Mouse (Mus musculus) lung, embryonic 14.5 days (tissue): ENCODE measurements at regions not wholly inside any gene's neighbourhood (a gene's known extent, or its start where the extent isn't known, plus 50 kb on each side); places are given as distances from the start of the nearest gene placed in this dataset.
A peak's percentile ranks its signal among the peaks of the same experiment; 100 is the strongest.

Source experiments
- ATAC-seq: fragments of 200-750 bp; cut with Nextera tagmentation; 2 replicates; pipeline ENCODE4 v1.8.0; 2017; ENCODE audit warnings: mild to moderate bottlenecking, moderate TSS enrichment, moderate library complexity; ENCODE audit not compliant: insufficient read depth
- DNase-seq: peaks from one replicate; pipeline ENCODE4 v3.0.0-alpha.2; 2015
- H3K27ac ChIP-seq: fragments of 300-500 bp; sonication (generic); 2 replicates; pipeline ENCODE4 v1.5.1; 2014; ENCODE audit warnings: low read depth, mild to moderate bottlenecking, moderate library complexity
- H3K27me3 ChIP-seq: fragments of 300-500 bp; sonication (generic); 2 replicates; pipeline ENCODE4 v1.6.1; 2014; ENCODE audit warnings: low read length, control low read depth; ENCODE audit not compliant: insufficient read depth
- H3K36me3 ChIP-seq: fragments of 300-500 bp; sonication (generic); 2 replicates; pipeline ENCODE4 v1.6.1; 2014; ENCODE audit warnings: control low read depth; ENCODE audit not compliant: insufficient read depth
- H3K4me1 ChIP-seq: fragments of 300-500 bp; sonication (generic); 2 replicates; pipeline ENCODE4 v1.6.1; 2014; ENCODE audit warnings: antibody characterized with exemption, control low read depth; ENCODE audit not compliant: insufficient read depth
- H3K4me2 ChIP-seq: fragments of 300-500 bp; sonication (generic); 2 replicates; pipeline ENCODE4 v1.6.1; 2014; ENCODE audit warnings: mild to moderate bottlenecking
- H3K4me3 ChIP-seq: fragments of 300-500 bp; sonication (generic); 2 replicates; pipeline ENCODE4 v1.5.1; 2014; ENCODE audit warnings: low read depth, low read length
- H3K9ac ChIP-seq: fragments of 300-500 bp; sonication (generic); 2 replicates; pipeline ENCODE4 v1.6.1; 2014
- H3K9me3 ChIP-seq: fragments of 300-500 bp; sonication (generic); 2 replicates; pipeline ENCODE4 v1.6.1; 2016; ENCODE audit warnings: low read depth, low read length, control low read depth
- CTCF ChIP-seq: IDR thresholded peaks from 2 replicates; pipeline ENCODE4 v1.5.1; 2016; ENCODE audit warnings: antibody characterized with exemption, low read depth
- WGBS: fragments of 180-500 bp; shearing (Covaris S2); extraction: QIAGEN DNeasy Blood & Tissue Kit; methylation state at CpG from one replicate; pipeline ENCODE4 v1.1.7; 2014; 5-methylcytosine and 5-hydroxymethylcytosine counted together

DNA sequence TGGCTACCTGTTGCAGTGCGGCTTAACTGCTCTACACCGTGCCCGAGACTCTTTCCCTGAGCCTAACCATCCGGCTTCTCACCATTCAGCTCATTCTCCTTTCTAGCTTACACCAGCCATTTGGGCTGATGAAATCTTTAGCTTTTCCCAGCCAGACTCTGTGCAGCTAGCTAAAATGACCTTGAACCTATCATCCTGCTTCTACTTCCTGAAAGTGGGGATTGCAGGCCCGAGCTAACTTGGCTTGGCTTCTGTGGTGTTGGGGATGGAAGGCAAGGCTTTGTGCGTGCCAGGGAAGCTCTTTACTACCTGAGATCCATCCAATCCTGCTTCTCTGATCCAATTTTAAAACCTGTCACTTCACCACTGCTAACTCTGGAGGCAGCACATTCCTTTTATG lies 128.3 kb downstream of the Kcnrg start:
- Histone ChIP-seq H3K4me3 (no peak overlapping the region), H3K9me3 (no peaks in the 10 kb centered on the region; the same call in 1 of the 2 replicates), H3K27ac (no peak overlapping the region), H3K36me3 (no peaks in the 10 kb centered on the region), H3K27me3 (no peaks in the 10 kb centered on the region), H3K9ac (no peak overlapping the region), H3K4me1 (0 out of 2 replicates have a peak, but pooled peaks cover 4% of the 10 kb centered on the region), H3K4me2 (no peak overlapping the region)
- no peak for DNase-seq
- ATAC-seq = no peak
- WGBS = 74% methylated on average over 6 of the region's 6 CpGs
- TF ChIP-seq CTCF = no peak

DNA sequence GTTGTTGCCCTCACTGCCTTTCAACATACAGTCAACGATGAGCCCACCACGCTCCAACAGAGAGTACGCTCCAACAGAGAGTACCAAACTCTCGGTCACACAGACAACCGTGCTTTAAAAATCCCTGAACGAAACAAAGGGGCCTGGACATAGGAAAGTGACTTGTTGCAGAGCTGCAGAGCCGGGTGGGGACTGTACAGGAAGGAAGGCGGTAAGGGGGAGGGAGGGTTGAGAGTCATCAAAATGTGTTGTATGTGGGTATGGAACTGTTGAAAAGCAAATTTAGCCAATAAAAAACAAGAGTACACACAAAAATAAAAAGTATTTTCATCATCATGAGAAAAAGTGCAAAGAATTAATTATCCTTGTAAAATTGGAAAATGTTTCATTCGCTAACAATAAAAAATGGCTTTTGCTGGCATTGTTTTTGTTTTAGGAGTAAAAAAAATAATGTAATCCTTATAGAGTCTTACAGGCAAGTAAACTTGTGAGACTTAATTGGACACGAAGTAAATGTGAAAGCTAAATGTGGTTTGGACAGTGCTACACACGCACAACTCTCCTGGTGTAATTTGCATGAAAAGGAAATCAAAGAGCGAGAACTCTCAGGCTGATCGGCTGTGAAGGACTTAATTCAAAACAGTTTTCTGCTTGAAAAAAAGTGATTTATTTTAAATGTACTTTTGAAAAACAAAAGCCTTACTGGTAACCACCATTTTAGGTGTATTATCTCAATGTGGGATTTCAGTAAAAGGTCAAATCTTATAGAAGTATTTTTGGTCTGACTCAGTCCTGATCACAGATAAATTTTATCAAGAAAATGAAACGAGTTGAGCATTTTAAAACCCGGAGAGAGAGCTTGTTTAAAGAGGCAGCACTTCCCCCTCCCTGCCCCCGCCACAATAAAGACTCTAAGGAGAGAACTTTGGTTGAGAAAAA lies 129.4 kb downstream of the Kcnrg start:
- Histone ChIP-seq H3K27me3 (no peaks in the 10 kb centered on the region), H3K9ac (no peak overlapping the region), H3K9me3 (no peaks in the 10 kb centered on the region; the same call in 1 of the 2 replicates), H3K4me2 (no peak overlapping the region), H3K4me1 (0 out of 2 replicates have a peak, but pooled peaks cover 4% of the 10 kb centered on the region), H3K36me3 (no peaks in the 10 kb centered on the region), H3K4me3 (no peak overlapping the region), H3K27ac (peak overlapping the region; percentile 58; the same call in 1 of the 2 replicates)
- DNase-seq (peak; percentile 37), ATAC-seq (no peak)
- WGBS = 42% methylated on average over 16 of the region's 16 CpGs
- TF ChIP-seq CTCF = no peak

DNA sequence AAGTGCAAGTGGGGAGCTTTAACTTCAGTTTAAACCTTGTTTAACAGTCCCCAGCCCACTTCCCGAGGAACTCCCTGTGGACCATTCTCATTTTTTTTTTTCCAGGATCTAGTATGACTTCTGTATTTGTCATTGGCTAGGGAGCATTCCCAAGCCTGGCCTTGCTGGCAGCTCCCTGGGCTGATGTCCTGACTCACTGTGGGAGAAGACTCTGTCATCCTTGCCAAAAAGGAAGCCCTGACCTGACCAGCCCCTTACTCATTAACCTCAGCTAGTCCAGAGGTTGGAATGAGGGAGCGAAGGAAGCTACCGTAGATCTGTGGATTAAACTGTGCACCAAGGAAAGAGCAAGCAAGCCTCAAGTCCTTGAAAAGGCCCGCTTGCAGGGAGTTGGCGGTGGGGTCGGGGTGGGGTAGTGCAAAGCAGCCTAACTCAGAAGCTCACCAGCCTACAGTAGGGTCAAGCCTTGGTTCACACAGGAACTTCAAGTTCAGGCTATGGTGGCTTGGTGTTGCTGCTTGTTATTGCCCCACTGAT lies 130.3 kb downstream of the Kcnrg start:
- H3K27ac ChIP-seq = 0 out of 2 replicates have a peak overlapping the region, but pooled peaks have one; percentile 58
- H3K4me1 ChIP-seq = 0 out of 2 replicates have a peak, but pooled peaks cover 4% of the 10 kb centered on the region
- no peaks in the 10 kb centered on the region; the same call in 1 of the 2 replicates for H3K9me3 ChIP-seq
- no peak for ATAC-seq
- no peak overlapping the region for H3K4me3 ChIP-seq
- H3K36me3 ChIP-seq = no peaks in the 10 kb centered on the region
- no peak overlapping the region for H3K9ac ChIP-seq
- H3K27me3 ChIP-seq = no peaks in the 10 kb centered on the region
- H3K4me2 ChIP-seq = no peak overlapping the region
- 65% methylated on average over 6 of the region's 6 CpGs for WGBS
- peak; percentile 8 for DNase-seq
- TF ChIP-seq CTCF = no peak

DNA sequence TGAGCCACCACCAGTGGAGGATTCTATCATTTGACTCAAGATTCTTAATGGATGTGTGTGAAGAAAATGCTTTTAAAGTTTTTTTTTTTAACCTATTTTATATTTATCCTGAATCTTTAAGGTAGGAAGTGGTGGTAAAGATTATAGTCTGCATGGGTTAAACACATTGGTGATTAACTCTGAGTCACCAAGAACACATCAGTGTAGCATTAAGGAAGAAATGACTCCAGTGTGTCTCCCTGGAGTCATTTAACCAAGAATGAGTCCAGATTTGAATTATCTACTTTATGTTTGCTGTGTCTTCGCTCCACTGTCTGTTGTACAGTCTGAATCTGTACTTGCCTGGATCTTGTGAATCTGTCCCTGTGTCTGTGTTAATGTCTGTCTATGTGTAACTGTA lies 132.2 kb downstream of the Kcnrg start:
- H3K27ac ChIP-seq = no peak overlapping the region
- 95% methylated on average over 1 of the region's 1 CpGs for WGBS
- H3K9me3 ChIP-seq = no peaks in the 10 kb centered on the region; the same call in 1 of the 2 replicates
- no peaks in the 10 kb centered on the region for H3K36me3 ChIP-seq
- H3K9ac ChIP-seq = no peak overlapping the region
- H3K4me2 ChIP-seq = no peak overlapping the region
- ATAC-seq = no peak
- no peak for TF ChIP-seq CTCF
- H3K4me1 ChIP-seq = 0 out of 2 replicates have a peak, but pooled peaks cover 4% of the 10 kb centered on the region
- H3K27me3 ChIP-seq = no peaks in the 10 kb centered on the region
- no peak for DNase-seq
- no peak overlapping the region for H3K4me3 ChIP-seq

DNA sequence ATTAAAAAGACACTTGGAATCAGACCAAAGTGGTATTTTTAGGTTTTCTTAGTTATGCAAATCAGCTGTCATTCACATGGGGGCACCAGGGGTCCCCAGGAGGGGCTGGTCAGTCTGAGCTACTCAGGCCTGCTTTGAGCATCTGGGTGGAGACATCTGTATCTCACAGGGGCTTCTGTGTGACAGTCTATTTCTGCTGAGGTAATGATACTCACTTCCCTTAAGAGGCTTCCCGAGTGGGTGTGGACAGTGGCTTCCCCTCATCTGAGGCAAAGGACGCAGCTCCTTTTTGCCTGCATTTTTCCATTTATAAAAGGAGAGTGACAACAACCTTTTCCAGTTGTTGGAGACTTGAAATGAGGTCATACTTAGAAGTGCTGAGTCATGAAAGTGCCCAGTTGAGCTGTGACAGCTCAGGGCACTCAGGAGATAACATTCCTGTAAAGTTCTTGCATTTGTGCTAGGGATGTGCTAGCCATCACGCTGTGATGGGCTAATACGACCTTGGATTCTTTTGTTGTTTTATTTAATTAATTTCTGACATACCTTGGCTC lies 136.7 kb downstream of the Kcnrg start:
- Histone ChIP-seq H3K9me3 (no peaks in the 10 kb centered on the region; the same call in 1 of the 2 replicates), H3K36me3 (no peaks in the 10 kb centered on the region), H3K27ac (no peak overlapping the region), H3K9ac (no peak overlapping the region), H3K4me3 (no peak overlapping the region), H3K4me2 (no peak overlapping the region), H3K27me3 (no peaks in the 10 kb centered on the region), H3K4me1 (no peaks in the 10 kb centered on the region)
- 31% methylated on average over 4 of the region's 4 CpGs for WGBS
- ATAC-seq = no peak
- no peak for DNase-seq
- no peak for TF ChIP-seq CTCF

DNA sequence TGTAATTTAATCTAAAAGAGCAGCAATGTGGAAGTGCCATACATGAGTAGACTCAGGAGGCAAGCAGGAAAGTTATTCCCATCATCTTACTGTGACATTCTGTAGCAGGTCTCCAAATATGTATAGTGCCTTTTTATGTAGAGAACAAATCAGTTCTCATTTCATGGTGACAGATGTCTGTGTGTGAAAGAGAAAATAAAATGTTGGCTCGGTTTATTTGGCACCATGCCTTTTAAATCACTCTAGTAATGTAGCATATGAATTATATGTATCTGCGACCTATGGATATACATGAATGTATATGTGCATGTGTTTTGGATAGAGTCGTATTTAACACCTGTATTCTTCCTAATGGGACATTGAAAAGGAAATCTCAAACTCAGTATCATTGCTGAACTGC lies 146.2 kb downstream of the Kcnrg start:
- Histone ChIP-seq H3K27me3 (no peaks in the 10 kb centered on the region), H3K27ac (no peak overlapping the region), H3K9me3 (no peaks in the 10 kb centered on the region), H3K9ac (no peak overlapping the region), H3K36me3 (no peaks in the 10 kb centered on the region), H3K4me2 (no peak overlapping the region), H3K4me3 (no peak overlapping the region), H3K4me1 (no peaks in the 10 kb centered on the region)
- no peak for TF ChIP-seq CTCF
- ATAC-seq (no peak), DNase-seq (no peak)
- WGBS = 66% methylated on average over 3 of the region's 3 CpGs

DNA sequence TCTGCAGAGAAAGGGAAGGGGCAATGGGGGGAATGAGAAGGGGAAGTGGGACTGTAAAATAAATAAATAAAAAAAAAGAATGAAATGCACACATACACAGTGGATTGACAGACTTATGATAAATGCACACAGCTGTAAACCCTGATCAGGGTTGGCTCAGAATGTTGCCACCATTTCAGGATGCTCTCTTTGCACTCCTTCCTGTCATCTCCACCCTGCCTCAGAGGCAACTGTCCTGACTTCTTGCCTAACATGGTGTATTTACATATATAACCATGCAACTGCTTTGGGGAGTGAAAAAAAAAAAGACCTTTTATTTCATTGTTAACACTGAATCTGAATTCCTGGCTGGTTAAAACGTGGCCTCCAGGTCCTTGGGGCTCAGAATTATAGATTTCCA lies 149.4 kb downstream of the Kcnrg start:
- Histone ChIP-seq H3K4me2 (peak overlapping the region; percentile 52), H3K4me1 (no peaks in the 10 kb centered on the region), H3K4me3 (no peak overlapping the region), H3K9ac (no peak overlapping the region), H3K27me3 (no peaks in the 10 kb centered on the region), H3K36me3 (no peaks in the 10 kb centered on the region), H3K27ac (no peak overlapping the region), H3K9me3 (no peaks in the 10 kb centered on the region)
- no peak for TF ChIP-seq CTCF
- DNase-seq = no peak
- no peak; the same call in 1 of the 2 replicates for ATAC-seq
- WGBS = 18% methylated on average over 1 of the region's 1 CpGs
